Comparison of ENCODE assay signal across 20 mouse cellular contexts in the genomic region with DNA sequence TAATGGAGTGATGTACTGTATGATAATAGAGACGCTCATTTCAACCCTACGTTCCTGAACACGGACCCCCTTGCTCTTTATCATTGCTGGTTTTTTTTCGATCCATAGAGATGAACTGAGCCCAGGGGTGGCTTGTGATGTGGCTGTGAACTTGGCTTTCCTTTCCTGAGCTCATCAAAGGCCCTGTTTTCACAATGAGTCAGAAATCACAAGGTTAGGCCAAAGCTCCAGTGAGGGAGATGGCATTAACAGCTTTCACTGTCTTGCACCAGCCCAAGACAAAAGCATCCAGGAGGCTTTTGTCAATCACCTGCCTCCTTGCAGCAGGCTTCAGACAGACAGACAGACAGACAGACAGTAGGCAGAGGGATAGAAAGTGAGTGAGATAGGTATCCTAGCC.
A peak's percentile ranks its signal among the peaks of the same experiment; 100 is the strongest.
DNase-seq lines count a peak whose midpoint lies in the region; ATAC-seq and TF ChIP-seq lines count a peak whose summit lies in the region.
"Had no signal": no experiment of that assay in that cellular context is flagged by ENCODE, and none has a peak within 500 bp of the region (broad histone marks: within the 10 kb centered on the region; RNA-seq: fewer than 3 reads in every experiment).

No protein-coding gene starts in this region.

- H3K4me1 ChIP-seq in hindbrain, embryonic 13.5 days (replicated peaks), result peaks cover 4% of the 10 kb centered on the region
- H3K4me1 ChIP-seq in hindbrain, embryonic 14.5 days (replicated peaks; ENCODE audit: control insufficient read depth, insufficient read depth, low read length), result 0 out of 2 replicates have a peak, but pooled peaks cover 3% of the 10 kb centered on the region
- H3K4me1 ChIP-seq in embryonic fibroblast, embryonic 13.5 days (ENCODE audit: control insufficient read depth, insufficient read depth, low read length), result peaks cover 5% of the 10 kb centered on the region
- H3K4me1 ChIP-seq: embryonic facial prominence, embryonic 15.5 days; heart, embryonic 15.5 days; intestine, embryonic 15.5 days had no signal

- no peaks in the 10 kb centered on the region for H3K36me3 ChIP-seq in hindbrain, embryonic 13.5 days
- H3K36me3 ChIP-seq in hindbrain, embryonic 14.5 days (replicated peaks; ENCODE audit: control insufficient read depth, insufficient read depth), result no peaks in the 10 kb centered on the region
- H3K36me3 ChIP-seq: embryonic facial prominence, embryonic 15.5 days; heart, embryonic 15.5 days; intestine, embryonic 15.5 days had no signal

- H3K4me3 ChIP-seq in hindbrain, embryonic 13.5 days, result no peak overlapping the region
- H3K4me3 ChIP-seq in hindbrain, embryonic 14.5 days (replicated peaks; ENCODE audit: low read length), result no peak overlapping the region
- no peak overlapping the region for H3K4me3 ChIP-seq in embryonic fibroblast, embryonic 13.5 days (ENCODE audit: insufficient read depth, low read length)
- H3K4me3 ChIP-seq: embryonic facial prominence, embryonic 15.5 days; forebrain, embryonic 13.5 days; heart, embryonic 15.5 days; intestine, embryonic 15.5 days had no signal

- TF ChIP-seq POLR2A in embryonic fibroblast, embryonic 13.5 days (IDR thresholded peaks at IDR 0.05; ENCODE audit: low read depth, low read length), result no peak

- H3K9me3 ChIP-seq in hindbrain, embryonic 13.5 days, result no peaks in the 10 kb centered on the region
- H3K9me3 ChIP-seq in hindbrain, embryonic 14.5 days (ENCODE audit: control insufficient read depth, low read length), result no peaks in the 10 kb centered on the region
- H3K9me3 ChIP-seq: embryonic facial prominence, embryonic 15.5 days; forebrain, embryonic 13.5 days; heart, embryonic 15.5 days; intestine, embryonic 15.5 days had no signal

- DNase-seq in adrenal gland, adult 2 months, result peak; percentile 5
- no peak for DNase-seq in adrenal gland, adult (ENCODE audit: inconsistent age in 2 of 2, low spot score in 1 of 2)
- no peak for DNase-seq in hindbrain, embryonic 14.5 days (ENCODE audit: low spot score)
- DNase-seq in liver, result no peak
- DNase-seq: adrenal gland, postnatal 25 days; cerebellum, adult 8-10 months; cerebellum, postnatal 14 days; embryo, embryonic 11 days; forebrain, postnatal 0 days; gastrocnemius, postnatal 14 days; kidney, adult 18-20 months had no signal

- TF ChIP-seq CTCF in embryonic fibroblast, embryonic 13.5 days (IDR thresholded peaks at IDR 0.05; ENCODE audit: borderline replicate concordance, insufficient read depth, low read length), result no peak

- peak overlapping the region; percentile 8; the same call in 1 of the 2 replicates for H3K27ac ChIP-seq in hindbrain, embryonic 13.5 days
- H3K27ac ChIP-seq in hindbrain, embryonic 14.5 days, result no peak overlapping the region
- peak overlapping the region; percentile 89 for H3K27ac ChIP-seq in embryonic fibroblast, embryonic 13.5 days (ENCODE audit: insufficient read depth, low read length)
- H3K27ac ChIP-seq: embryonic facial prominence, embryonic 15.5 days; forebrain, embryonic 13.5 days; heart, embryonic 15.5 days; intestine, embryonic 15.5 days had no signal

- no peaks in the 10 kb centered on the region for H3K27me3 ChIP-seq in hindbrain, embryonic 13.5 days
- no peaks in the 10 kb centered on the region for H3K27me3 ChIP-seq in hindbrain, embryonic 14.5 days (ENCODE audit: control insufficient read depth, insufficient read depth, low read length)
- H3K27me3 ChIP-seq: CH12.LX; embryonic facial prominence, embryonic 15.5 days; heart, embryonic 15.5 days; intestine, embryonic 15.5 days had no signal

- ATAC-seq in hindbrain, embryonic 13.5 days (ENCODE audit: low FRiP score), result no peak
- no peak for ATAC-seq in hindbrain, embryonic 14.5 days (ENCODE audit: low FRiP score)
- no peak for ATAC-seq in erythroid progenitor cell, adult 5-6 weeks (replicated peaks; ENCODE audit: low FRiP score, poor library complexity, severe bottlenecking)
- ATAC-seq: intestine, embryonic 15.5 days had no signal

- H3K9ac ChIP-seq in hindbrain, embryonic 13.5 days, result no peak overlapping the region
- no peak overlapping the region for H3K9ac ChIP-seq in hindbrain, embryonic 14.5 days
- H3K9ac ChIP-seq: embryonic facial prominence, embryonic 15.5 days; forebrain, embryonic 13.5 days; forebrain, postnatal 0 days; heart, embryonic 15.5 days; intestine, embryonic 15.5 days had no signal

- H3K4me2 ChIP-seq in hindbrain, embryonic 13.5 days, result no peak overlapping the region
- no peak overlapping the region for H3K4me2 ChIP-seq in hindbrain, embryonic 14.5 days (replicated peaks)
- H3K4me2 ChIP-seq: embryonic facial prominence, embryonic 15.5 days; forebrain, embryonic 13.5 days; heart, embryonic 11.5 days; heart, embryonic 15.5 days; intestine, embryonic 15.5 days had no signal

- 94% methylated on average over 4 of the region's 4 CpGs for WGBS in hindbrain, embryonic 13.5 days
- 90% methylated on average over 4 of the region's 4 CpGs for WGBS in hindbrain, embryonic 14.5 days
